Mouse (Mus musculus) ES-Bruce4 (cell line): Measurements from ENCODE around the gene Olfr1037.
"Not testable (repeated sequence)": the region's sequence is repeated elsewhere in the genome, so short reads cannot be mapped to it uniquely, and the experiment has no call there.

Source experiments
- CTCF ChIP-seq: IDR thresholded peaks from one replicate; pipeline ENCODE4 v1.8.1; 2011; ENCODE audit warnings: low read depth, low read length
- EP300 ChIP-seq: IDR thresholded peaks from 2 replicates; pipeline ENCODE4 v1.6.1; 2011; ENCODE audit warnings: low read depth, low read length; ENCODE audit not compliant: insufficient read depth
- POLR2A ChIP-seq: IDR thresholded peaks from one replicate; pipeline ENCODE4 v1.8.1; 2011; ENCODE audit warnings: low read length; ENCODE audit not compliant: insufficient read depth

- not testable (repeated sequence) for TF ChIP-seq POLR2A, CTCF, EP300
Measured at GRCm38 (mm10) chr2:86063766-86064165, 23.4 kb downstream of the Olfr1037 start.
